Mouse (Mus musculus): ENCODE measurements around the gene Ryr2. TPM values are rescaled to one million over a fixed set of nuclear protein-coding genes. Genes with fewer than 3 reads are reported as not detected.
A peak's percentile ranks its signal among the peaks of the same experiment; 100 is the strongest.

The Ryr2 gene
- total RNA-seq, 4 experiments from 2014 or later = 139 to 174 (median 157) TPM

- DNase-seq (ENCODE audit: low spot score in 2 of 2) = no peak
These were observed 68.1 kb downstream of the Ryr2 start for GRCm38 (mm10) chr13:12038676-12039075.

- DNase-seq (ENCODE audit: low spot score in 2 of 2) = no peak
These were observed 69.5 kb downstream of the Ryr2 start for GRCm38 (mm10) chr13:12037241-12037640.

- DNase-seq (ENCODE audit: low spot score in 2 of 2) = no peak
These were observed 69.9 kb downstream of the Ryr2 start for GRCm38 (mm10) chr13:12036834-12037233.

GRCm38 (mm10) chr13:12033914-12034313 is 72.8 kb downstream of the Ryr2 start:
- no peak for DNase-seq (ENCODE audit: low spot score in 2 of 2)

GRCm38 (mm10) chr13:12033272-12033671 is 73.5 kb downstream of the Ryr2 start:
- DNase-seq (ENCODE audit: low spot score in 2 of 2) = no peak

GRCm38 (mm10) chr13:12029841-12030240 is 76.9 kb downstream of the Ryr2 start:
- no peak for DNase-seq (ENCODE audit: low spot score in 2 of 2)

GRCm38 (mm10) chr13:12029326-12029725 is 77.4 kb downstream of the Ryr2 start:
- no peak for DNase-seq (ENCODE audit: low spot score in 2 of 2)

- DNase-seq (ENCODE audit: low spot score in 2 of 2) = no peak
These were observed 88.7 kb downstream of the Ryr2 start for GRCm38 (mm10) chr13:12018046-12018445.

GRCm38 (mm10) chr13:12013986-12014385 is 92.8 kb downstream of the Ryr2 start:
- DNase-seq (ENCODE audit: low spot score in 2 of 2) = peak in 1 of 2 experiments; percentile 89

GRCm38 (mm10) chr13:12008995-12009689 is 97.6 kb downstream of the Ryr2 start:
- DNase-seq (ENCODE audit: low spot score in 2 of 2) = no peak

GRCm38 (mm10) chr13:12007579-12007978 is 99.2 kb downstream of the Ryr2 start:
- DNase-seq (ENCODE audit: low spot score in 2 of 2) = no peak

GRCm38 (mm10) chr13:12001891-12002294 is 104.9 kb downstream of the Ryr2 start:
- peak in 1 of 2 experiments; percentile 50 for DNase-seq (ENCODE audit: low spot score in 2 of 2)

GRCm38 (mm10) chr13:11999851-12000250 is 106.9 kb downstream of the Ryr2 start:
- no peak for DNase-seq (ENCODE audit: low spot score in 2 of 2)

GRCm38 (mm10) chr13:11997366-11997765 is 109.4 kb downstream of the Ryr2 start:
- DNase-seq (ENCODE audit: low spot score in 2 of 2) = no peak

- no peak for DNase-seq (ENCODE audit: low spot score in 2 of 2)
These were observed 119.2 kb downstream of the Ryr2 start for GRCm38 (mm10) chr13:11987556-11987955.

- no peak for DNase-seq (ENCODE audit: low spot score in 2 of 2)
These were observed 121.7 kb downstream of the Ryr2 start for GRCm38 (mm10) chr13:11985056-11985455.

GRCm38 (mm10) chr13:11978997-11979396 is 127.7 kb downstream of the Ryr2 start:
- DNase-seq (ENCODE audit: low spot score in 2 of 2) = no peak

GRCm38 (mm10) chr13:11978359-11978758 is 128.4 kb downstream of the Ryr2 start:
- no peak for DNase-seq (ENCODE audit: low spot score in 2 of 2)

- no peak for DNase-seq (ENCODE audit: low spot score in 2 of 2)
These were observed 129.1 kb downstream of the Ryr2 start for GRCm38 (mm10) chr13:11977606-11978005.

GRCm38 (mm10) chr13:11964391-11964790 is 142.4 kb downstream of the Ryr2 start:
- DNase-seq (ENCODE audit: low spot score in 2 of 2) = no peak

- DNase-seq (ENCODE audit: low spot score in 2 of 2) = no peak
These were observed 147.1 kb downstream of the Ryr2 start for GRCm38 (mm10) chr13:11959488-11960174.

GRCm38 (mm10) chr13:11958854-11959253 is 147.9 kb downstream of the Ryr2 start:
- no peak for DNase-seq (ENCODE audit: low spot score in 2 of 2)

- DNase-seq (ENCODE audit: low spot score in 2 of 2) = no peak
These were observed 148.5 kb downstream of the Ryr2 start for GRCm38 (mm10) chr13:11958271-11958670.
